Mouse (Mus musculus): Measurements from ENCODE around the gene Tbl3. TPM values are rescaled to one million over a fixed set of nuclear protein-coding genes. Genes with fewer than 3 reads are reported as not detected.
A peak's percentile ranks its signal among the peaks of the same experiment; 100 is the strongest.

Gene Tbl3
- polyA plus RNA-seq, 1 experiment from 2014 or later = 120 TPM

DNA sequence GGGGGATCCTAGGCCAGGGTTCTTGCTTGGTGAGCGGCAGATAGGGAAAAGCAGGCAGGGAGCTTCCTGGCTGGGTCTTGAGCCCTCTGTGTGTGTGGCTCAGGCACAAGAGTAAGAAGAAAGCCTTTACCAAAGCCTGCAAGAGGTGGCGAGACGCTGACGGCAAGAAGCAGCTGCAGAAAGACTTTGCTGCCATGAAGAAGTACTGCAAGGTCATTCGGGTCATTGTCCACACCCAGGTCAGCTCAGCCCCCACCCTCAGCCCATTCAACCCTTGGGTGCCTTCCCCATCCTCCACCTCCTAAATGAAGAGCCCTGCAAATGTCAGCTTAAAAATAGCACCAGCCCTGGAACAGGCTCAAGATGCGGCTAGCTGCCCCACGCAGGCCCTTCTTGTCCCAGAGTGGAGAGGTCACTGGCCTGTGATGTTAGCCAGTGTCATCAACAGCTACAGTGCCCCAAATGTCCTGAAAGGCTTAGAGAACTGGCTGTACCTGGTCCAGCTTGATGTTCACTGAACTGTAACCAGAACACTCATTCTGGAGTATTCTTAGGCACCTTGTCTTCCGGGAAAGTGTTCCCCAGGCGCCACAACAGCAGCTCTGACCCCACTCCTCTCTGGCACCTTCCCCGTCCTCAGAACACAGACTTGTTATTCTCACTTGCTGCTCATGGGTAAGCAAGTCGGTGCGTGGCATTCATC lies 24.9 kb upstream of the Tbl3 start:
- Histone ChIP-seq H3K4me2 (ENCODE audit: low read depth, severe bottlenecking) (no peak overlapping the region), H3K4me3 (ENCODE audit: low read depth, low read length) (no peak overlapping the region), H3K36me3 (ENCODE audit: control insufficient read depth, insufficient read depth, low read length) (no peaks in the 10 kb centered on the region), H3K4me1 (ENCODE audit: control insufficient read depth, insufficient read depth, low read length) (peaks cover 9% of the 10 kb centered on the region; the same call in 1 of the 2 replicates), H3K9ac (ENCODE audit: low read length) (no peak overlapping the region), H3K9me3 (ENCODE audit: control insufficient read depth, low read length) (no peaks in the 10 kb centered on the region), H3K27ac (replicated peaks; ENCODE audit: low read depth, low read length) (no peak overlapping the region), H3K27me3 (ENCODE audit: control insufficient read depth, insufficient read depth, low read length) (no peaks in the 10 kb centered on the region)
- no peak for ATAC-seq (ENCODE audit: insufficient number of reproducible peaks, low FRiP score, low TSS enrichment, low read depth)
- no peak for DNase-seq (ENCODE audit: low spot score)
- WGBS = 81% methylated on average over 12 of the region's 12 CpGs

DNA sequence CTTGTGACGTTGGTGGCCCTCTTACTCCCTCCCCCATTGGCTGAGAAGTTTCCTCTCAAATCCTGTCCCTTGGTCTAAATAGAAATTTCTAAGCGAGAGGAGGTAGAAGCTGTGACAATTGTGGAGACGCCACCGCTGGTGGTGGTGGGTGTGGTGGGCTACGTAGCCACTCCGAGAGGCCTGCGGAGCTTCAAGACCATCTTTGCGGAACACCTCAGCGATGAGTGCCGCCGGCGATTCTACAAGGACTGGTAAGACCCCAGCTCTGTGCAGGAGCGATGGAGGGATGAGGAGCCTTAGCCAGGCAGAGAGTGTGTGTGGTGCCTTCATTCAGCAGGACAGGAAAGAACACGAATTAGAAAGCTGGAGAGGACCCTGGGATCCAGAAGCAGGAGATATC lies 23.3 kb upstream of the Tbl3 start:
- Histone ChIP-seq H3K27ac (replicated peaks; ENCODE audit: low read depth, low read length) (no peak overlapping the region), H3K9me3 (ENCODE audit: control insufficient read depth, low read length) (no peaks in the 10 kb centered on the region), H3K36me3 (ENCODE audit: control insufficient read depth, insufficient read depth, low read length) (no peaks in the 10 kb centered on the region), H3K4me3 (ENCODE audit: low read depth, low read length) (no peak overlapping the region), H3K4me2 (ENCODE audit: low read depth, severe bottlenecking) (no peak overlapping the region), H3K4me1 (ENCODE audit: control insufficient read depth, insufficient read depth, low read length) (0 out of 2 replicates have a peak, but pooled peaks cover under 1% of the 10 kb centered on the region), H3K9ac (ENCODE audit: low read length) (no peak overlapping the region), H3K27me3 (ENCODE audit: control insufficient read depth, insufficient read depth, low read length) (no peaks in the 10 kb centered on the region)
- DNase-seq (ENCODE audit: low spot score) (no peak), ATAC-seq (ENCODE audit: insufficient number of reproducible peaks, low FRiP score, low TSS enrichment, low read depth) (no peak)
- 83% methylated on average over 14 of the region's 14 CpGs for WGBS

DNA sequence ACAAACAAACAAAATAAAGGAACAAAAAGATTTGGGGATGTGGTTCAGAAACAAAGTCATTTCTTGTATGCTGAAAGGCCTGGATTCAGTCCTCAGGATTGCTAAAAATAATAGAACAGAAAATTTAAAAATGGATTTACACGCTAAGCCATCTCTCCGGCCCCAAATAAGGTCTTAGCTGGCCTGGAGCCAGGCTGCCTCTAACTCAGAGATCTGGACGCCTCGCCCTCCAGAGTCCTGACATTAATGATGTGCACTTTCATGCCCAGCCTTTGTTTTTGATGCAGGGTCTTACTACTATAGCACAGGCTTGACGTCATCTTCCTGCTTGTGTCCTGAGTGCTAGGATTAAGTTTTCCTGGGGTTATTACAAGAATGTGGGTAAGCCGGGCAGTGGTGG lies 21.6 kb upstream of the Tbl3 start:
- Histone ChIP-seq H3K4me3 (ENCODE audit: low read depth, low read length) (no peak overlapping the region), H3K9me3 (ENCODE audit: control insufficient read depth, low read length) (no peaks in the 10 kb centered on the region), H3K27ac (replicated peaks; ENCODE audit: low read depth, low read length) (no peak overlapping the region), H3K36me3 (ENCODE audit: control insufficient read depth, insufficient read depth, low read length) (no peaks in the 10 kb centered on the region), H3K27me3 (ENCODE audit: control insufficient read depth, insufficient read depth, low read length) (no peaks in the 10 kb centered on the region), H3K9ac (ENCODE audit: low read length) (no peak overlapping the region), H3K4me1 (ENCODE audit: control insufficient read depth, insufficient read depth, low read length) (no peaks in the 10 kb centered on the region), H3K4me2 (ENCODE audit: low read depth, severe bottlenecking) (no peak overlapping the region)
- WGBS = 88% methylated on average over 6 of the region's 6 CpGs
- DNase-seq (ENCODE audit: low spot score) (no peak), ATAC-seq (ENCODE audit: insufficient number of reproducible peaks, low FRiP score, low TSS enrichment, low read depth) (no peak)

DNA sequence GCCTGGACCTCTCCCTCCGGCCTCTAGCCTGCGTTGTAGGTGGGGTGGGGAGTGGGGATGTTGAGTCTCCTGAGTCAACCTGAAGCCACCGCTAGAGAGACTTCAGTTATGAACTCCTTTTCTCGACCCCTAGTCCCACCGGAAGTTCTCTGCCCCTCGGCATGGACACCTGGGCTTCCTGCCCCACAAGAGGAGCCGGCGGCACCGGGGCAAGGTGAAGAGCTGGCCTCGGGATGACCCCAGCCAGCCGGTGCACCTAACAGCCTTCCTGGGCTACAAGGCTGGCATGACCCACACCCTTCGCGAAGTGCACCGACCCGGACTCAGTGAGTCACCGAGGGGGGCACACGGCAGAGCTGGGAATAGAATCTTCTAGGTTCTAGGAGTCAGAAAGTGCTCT lies 20.7 kb upstream of the Tbl3 start:
- no peaks in the 10 kb centered on the region for H3K27me3 ChIP-seq (ENCODE audit: control insufficient read depth, insufficient read depth, low read length)

DNA sequence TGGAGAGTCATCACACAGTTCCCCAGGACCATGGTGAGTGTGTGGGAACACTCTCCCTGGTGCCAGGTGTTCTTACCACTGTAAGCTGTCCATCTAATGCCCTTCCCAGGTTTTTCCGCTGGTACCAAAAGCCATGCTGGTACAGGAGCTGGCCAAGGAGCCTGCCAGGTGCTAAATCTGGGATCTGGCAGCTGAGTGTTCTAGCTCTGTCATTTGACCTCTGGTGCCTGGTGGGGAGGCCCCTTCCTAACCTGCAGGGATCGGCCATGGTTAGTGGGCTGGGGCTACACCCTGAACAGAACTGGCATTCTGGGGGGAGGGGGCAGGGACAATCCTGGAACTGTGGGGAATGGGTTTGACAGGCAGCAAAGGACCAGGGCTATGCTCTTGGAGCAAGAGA lies 20.2 kb upstream of the Tbl3 start, which contains the start of gene Rpl3l:
TSS of gene Rpl3l (plus strand) at position 203 of the 400 bp plus-strand sequence.
- no peak for DNase-seq (ENCODE audit: low spot score)
- Histone ChIP-seq H3K4me1 (ENCODE audit: control insufficient read depth, insufficient read depth, low read length) (0 out of 2 replicates have a peak, but pooled peaks cover 6% of the 10 kb centered on the region), H3K9me3 (ENCODE audit: control insufficient read depth, low read length) (no peaks in the 10 kb centered on the region), H3K4me2 (ENCODE audit: low read depth, severe bottlenecking) (no peak within 1 kb of the TSS), H3K27me3 (ENCODE audit: control insufficient read depth, insufficient read depth, low read length) (no peaks in the 10 kb centered on the region), H3K27ac (replicated peaks; ENCODE audit: low read depth, low read length) (no peak within 1 kb of the TSS), H3K4me3 (ENCODE audit: low read depth, low read length) (no peak within 1 kb of the TSS), H3K9ac (ENCODE audit: low read length) (peak within 1 kb of the TSS; percentile 14; the same call in 1 of the 2 replicates), H3K36me3 (ENCODE audit: control insufficient read depth, insufficient read depth, low read length) (no peaks in the 10 kb centered on the region)
- ATAC-seq (ENCODE audit: insufficient number of reproducible peaks, low FRiP score, low TSS enrichment, low read depth) = no peak
- 62% methylated on average over 2 of the region's 2 CpGs for WGBS

More for the DNA sequence above, 20.7 kb upstream of the Tbl3 start:
- no peaks in the 10 kb centered on the region for H3K36me3 ChIP-seq (ENCODE audit: control insufficient read depth, insufficient read depth, low read length)
- WGBS = 73% methylated on average over 17 of the region's 17 CpGs
- H3K27ac ChIP-seq (replicated peaks; ENCODE audit: low read depth, low read length) = no peak overlapping the region
- peak overlapping the region; percentile 14; the same call in 1 of the 2 replicates for H3K9ac ChIP-seq (ENCODE audit: low read length)
- no peak overlapping the region for H3K4me3 ChIP-seq (ENCODE audit: low read depth, low read length)
- DNase-seq (ENCODE audit: low spot score) = no peak
- H3K9me3 ChIP-seq (ENCODE audit: control insufficient read depth, low read length) = no peaks in the 10 kb centered on the region
- no peak overlapping the region for H3K4me2 ChIP-seq (ENCODE audit: low read depth, severe bottlenecking)
- 0 out of 2 replicates have a peak, but pooled peaks cover 2% of the 10 kb centered on the region for H3K4me1 ChIP-seq (ENCODE audit: control insufficient read depth, insufficient read depth, low read length)
- no peak for ATAC-seq (ENCODE audit: insufficient number of reproducible peaks, low FRiP score, low TSS enrichment, low read depth)

DNA sequence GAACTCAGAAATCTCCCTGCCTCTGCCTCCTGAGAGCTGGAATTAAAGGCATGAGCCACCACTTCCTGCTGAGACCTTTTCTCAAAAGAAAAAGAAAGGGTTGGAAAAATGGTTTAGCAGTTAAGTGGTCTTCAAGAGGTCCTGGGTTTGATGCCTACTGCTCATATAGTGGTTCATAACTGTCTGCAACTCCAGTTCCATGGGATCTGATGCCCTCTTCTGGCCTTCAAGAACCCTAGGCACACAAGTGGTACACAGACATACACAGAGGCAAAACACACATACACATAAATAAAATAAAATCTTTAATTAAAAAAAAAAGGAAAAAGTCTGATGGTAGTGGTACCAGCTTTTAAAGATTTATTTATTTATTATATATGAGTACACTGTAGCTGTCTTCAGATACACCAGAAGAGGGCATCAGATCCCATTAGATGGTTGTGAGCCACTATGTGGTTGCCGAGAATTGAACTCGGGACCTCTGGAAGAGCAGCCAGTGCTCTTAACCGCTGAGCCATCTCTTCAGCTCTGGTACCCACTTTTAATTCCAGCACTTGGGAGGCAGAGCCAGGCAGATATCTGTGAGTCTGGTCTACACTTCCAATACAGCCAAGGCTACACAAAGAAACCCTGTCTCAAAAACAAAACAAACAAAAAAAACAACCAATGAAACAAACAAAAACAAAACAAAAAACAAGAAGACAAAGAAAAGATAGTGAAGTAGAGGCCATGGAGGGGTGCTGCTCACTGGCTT lies 18.4 kb upstream of the Tbl3 start:
- Histone ChIP-seq H3K4me3 (ENCODE audit: low read depth, low read length) (no peak overlapping the region), H3K4me2 (ENCODE audit: low read depth, severe bottlenecking) (no peak overlapping the region), H3K9me3 (ENCODE audit: control insufficient read depth, low read length) (no peaks in the 10 kb centered on the region), H3K27me3 (ENCODE audit: control insufficient read depth, insufficient read depth, low read length) (no peaks in the 10 kb centered on the region), H3K36me3 (ENCODE audit: control insufficient read depth, insufficient read depth, low read length) (peaks cover 6% of the 10 kb centered on the region), H3K4me1 (ENCODE audit: control insufficient read depth, insufficient read depth, low read length) (peaks cover 9% of the 10 kb centered on the region; the same call in 1 of the 2 replicates), H3K9ac (ENCODE audit: low read length) (no peak overlapping the region), H3K27ac (replicated peaks; ENCODE audit: low read depth, low read length) (no peak overlapping the region)
- ATAC-seq (ENCODE audit: insufficient number of reproducible peaks, low FRiP score, low TSS enrichment, low read depth) = no peak
- DNase-seq (ENCODE audit: low spot score) = no peak
- WGBS = 66% methylated on average over 3 of the region's 3 CpGs

DNA sequence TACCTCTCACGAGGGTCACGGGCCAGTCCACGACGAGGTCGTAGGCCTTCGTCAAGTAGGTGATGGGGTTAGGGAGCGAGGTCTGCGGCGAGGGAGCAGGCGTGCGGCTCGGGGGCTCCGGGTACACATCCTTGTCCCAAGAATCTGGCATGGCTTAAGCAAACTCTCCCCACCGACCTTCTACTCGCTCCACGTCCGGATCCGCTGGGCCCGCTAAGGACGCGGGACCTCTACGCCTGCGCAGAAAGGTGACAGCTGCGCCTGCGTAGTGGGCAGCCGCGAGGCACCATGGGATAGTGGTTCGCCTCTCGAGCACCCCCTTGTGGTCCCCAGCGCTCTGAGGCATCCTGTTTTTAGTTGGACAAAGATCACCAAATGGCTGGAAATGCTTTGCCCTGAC lies 16.7 kb upstream of the Tbl3 start, which contains the start of gene Ndufb10:
TSS of gene Ndufb10 (minus strand) at position 295 of the 400 bp plus-strand sequence.
- H3K4me1 ChIP-seq (ENCODE audit: control insufficient read depth, insufficient read depth, low read length) = peaks cover 9% of the 10 kb centered on the region; the same call in 1 of the 2 replicates
- H3K9me3 ChIP-seq (ENCODE audit: control insufficient read depth, low read length) = no peaks in the 10 kb centered on the region
- peaks cover 6% of the 10 kb centered on the region for H3K36me3 ChIP-seq (ENCODE audit: control insufficient read depth, insufficient read depth, low read length)
- peak within 1 kb of the TSS; percentile 78 for H3K9ac ChIP-seq (ENCODE audit: low read length)
- H3K4me3 ChIP-seq (ENCODE audit: low read depth, low read length) = peak within 1 kb of the TSS; percentile 83
- H3K27me3 ChIP-seq (ENCODE audit: control insufficient read depth, insufficient read depth, low read length) = no peaks in the 10 kb centered on the region
- H3K4me2 ChIP-seq (ENCODE audit: low read depth, severe bottlenecking) = peak within 1 kb of the TSS; percentile 79
- peak; percentile 67 for ATAC-seq (ENCODE audit: insufficient number of reproducible peaks, low FRiP score, low TSS enrichment, low read depth)
- H3K27ac ChIP-seq (replicated peaks; ENCODE audit: low read depth, low read length) = peak within 1 kb of the TSS; percentile 47
- WGBS = under 1% methylated on average over 30 of the region's 30 CpGs
- DNase-seq (ENCODE audit: low spot score) = peak; percentile 99

DNA sequence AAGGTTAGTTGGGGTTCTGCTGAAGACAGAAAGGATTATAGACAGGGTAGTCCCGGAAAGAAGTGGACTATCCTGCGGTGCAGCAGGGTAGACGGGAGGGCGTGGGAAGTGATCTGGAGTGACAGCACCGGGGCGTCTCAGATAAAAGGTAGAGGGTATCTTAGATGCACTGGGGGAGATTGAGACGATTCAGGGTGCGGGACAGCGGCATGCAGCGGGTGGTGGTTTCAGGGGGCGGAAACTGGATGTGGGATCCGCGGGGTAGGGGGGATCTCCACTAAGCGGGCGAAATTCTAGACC lies 16.4 kb upstream of the Tbl3 start:
- no peaks in the 10 kb centered on the region for H3K9me3 ChIP-seq (ENCODE audit: control insufficient read depth, low read length)
- peaks cover 9% of the 10 kb centered on the region; the same call in 1 of the 2 replicates for H3K4me1 ChIP-seq (ENCODE audit: control insufficient read depth, insufficient read depth, low read length)
- H3K9ac ChIP-seq (ENCODE audit: low read length) = peak overlapping the region; percentile 78
- peak overlapping the region; percentile 47 for H3K27ac ChIP-seq (replicated peaks; ENCODE audit: low read depth, low read length)
- H3K4me2 ChIP-seq (ENCODE audit: low read depth, severe bottlenecking) = peak overlapping the region; percentile 79
- peak overlapping the region; percentile 83 for H3K4me3 ChIP-seq (ENCODE audit: low read depth, low read length)
- H3K27me3 ChIP-seq (ENCODE audit: control insufficient read depth, insufficient read depth, low read length) = no peaks in the 10 kb centered on the region
- H3K36me3 ChIP-seq (ENCODE audit: control insufficient read depth, insufficient read depth, low read length) = peaks cover 6% of the 10 kb centered on the region
- WGBS = under 1% methylated on average over 15 of the region's 15 CpGs
- no peak for ATAC-seq (ENCODE audit: insufficient number of reproducible peaks, low FRiP score, low TSS enrichment, low read depth)
- DNase-seq (ENCODE audit: low spot score) = no peak
